Mouse (Mus musculus): ENCODE data around the gene Ano7.
"Not testable (repeated sequence)": the region's sequence is repeated elsewhere in the genome, so short reads cannot be mapped to it uniquely, and the experiment has no call there.

Ano7 gene

DNA sequence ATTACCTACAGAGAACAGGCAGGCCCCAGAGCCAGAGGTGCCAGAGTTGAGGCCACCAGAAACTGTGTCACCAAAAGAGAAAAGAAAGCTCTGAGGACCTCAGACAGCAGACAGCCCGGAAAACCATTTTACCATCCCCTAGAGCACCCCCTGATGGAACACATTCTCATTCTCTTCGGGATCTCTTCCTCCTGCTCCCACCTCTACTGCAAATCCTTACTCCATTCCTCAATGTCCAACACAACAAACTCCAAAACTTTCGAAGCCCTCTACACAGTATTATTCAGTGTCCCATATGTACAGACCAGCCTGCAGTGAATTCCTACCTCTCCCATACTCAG is 72.1 kb downstream of the Ano7 start:
- no peak for DNase-seq (ENCODE audit: low spot score)

DNA sequence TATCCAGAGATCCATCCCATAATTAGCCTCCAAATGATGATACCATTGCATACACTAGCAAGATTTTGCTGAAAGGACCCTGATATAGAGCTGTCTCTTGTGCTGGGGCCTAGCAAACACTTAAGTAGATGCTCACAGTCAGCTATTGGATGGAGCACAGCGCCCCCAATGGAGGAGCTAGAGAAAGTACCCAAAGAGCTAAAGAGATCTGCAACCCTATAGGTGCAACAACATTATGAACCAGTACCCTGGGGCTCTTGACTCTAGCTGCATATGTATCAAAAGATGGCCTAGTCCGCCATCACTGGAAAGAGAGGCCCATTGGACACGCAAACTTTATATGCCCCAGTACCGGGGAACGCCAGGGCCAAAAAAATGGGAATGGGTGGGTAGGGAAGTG is 76.4 kb downstream of the Ano7 start:
- DNase-seq (ENCODE audit: low spot score) = not testable (repeated sequence)

DNA sequence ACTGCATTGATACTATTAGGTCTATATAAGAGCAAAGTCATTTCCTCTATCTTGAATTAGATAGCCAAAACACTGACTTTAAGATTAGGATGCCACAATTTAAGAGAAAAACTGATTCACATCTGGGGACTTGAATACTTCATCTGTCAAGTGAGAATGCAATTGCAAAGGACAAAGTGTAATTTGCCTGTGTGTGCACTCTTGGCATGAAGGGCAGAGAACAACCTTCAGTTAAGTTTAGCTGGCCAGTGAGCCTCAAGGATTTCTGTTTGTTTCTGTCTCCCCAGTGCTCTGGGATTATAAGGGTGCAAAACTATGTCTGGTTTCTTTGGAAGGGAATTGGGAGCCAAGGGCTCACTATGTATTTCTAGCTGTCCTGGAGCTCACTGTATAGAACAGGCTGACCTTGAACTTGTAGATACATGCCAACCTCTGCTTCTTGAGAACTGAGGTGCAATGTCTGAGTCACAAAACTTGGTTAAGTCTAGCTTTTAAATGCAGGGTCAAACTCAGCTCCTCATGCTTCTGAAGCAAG is 80.1 kb downstream of the Ano7 start:
- DNase-seq (ENCODE audit: low spot score) = no peak

Measured in left cerebral cortex, adult 11 months (tissue).